Mouse (Mus musculus) hindbrain, embryonic 14.5 days (tissue): Measurements from ENCODE around the gene Nr2c2ap. TPM values are rescaled to one million over a fixed set of nuclear protein-coding genes. Genes with fewer than 3 reads are reported as not detected.
A peak's percentile ranks its signal among the peaks of the same experiment; 100 is the strongest.

Experiments
- ATAC-seq: fragments of 200-750 bp; cut with Nextera tagmentation; 2 replicates; pipeline ENCODE4 v1.8.0; 2017; ENCODE audit warnings: moderate number of reproducible peaks, mild to moderate bottlenecking, moderate TSS enrichment, moderate library complexity; ENCODE audit not compliant: low FRiP score
- DNase-seq: peaks from one replicate; pipeline ENCODE4 v3.0.0-alpha.2; 2015; ENCODE audit warnings: low spot score
- H3K27ac ChIP-seq: fragments of 300-500 bp; sonication (generic); 2 replicates; pipeline ENCODE4 v1.5.1; 2014; ENCODE audit warnings: mild to moderate bottlenecking, moderate library complexity
- H3K27me3 ChIP-seq: fragments of 300-500 bp; sonication (generic); 2 replicates; pipeline ENCODE4 v1.6.1; 2014; ENCODE audit warnings: mild to moderate bottlenecking, low read length, mixed read lengths; ENCODE audit not compliant: control insufficient read depth, insufficient read depth
- H3K36me3 ChIP-seq: fragments of 300-500 bp; sonication (generic); replicated peaks from 2 replicates; pipeline ENCODE4 v1.6.1; 2014; ENCODE audit not compliant: control insufficient read depth, insufficient read depth
- H3K4me1 ChIP-seq: fragments of 300-500 bp; sonication (generic); replicated peaks from 2 replicates; pipeline ENCODE4 v1.6.1; 2014; ENCODE audit warnings: antibody characterized with exemption, low read length, mixed read lengths; ENCODE audit not compliant: control insufficient read depth, insufficient read depth
- H3K4me2 ChIP-seq: fragments of 300-500 bp; sonication (generic); replicated peaks from 2 replicates; pipeline ENCODE4 v1.6.1; 2014; ENCODE audit warnings: mild to moderate bottlenecking, moderate library complexity
- H3K4me3 ChIP-seq: fragments of 300-500 bp; sonication (generic); replicated peaks from 2 replicates; pipeline ENCODE4 v1.5.1; 2014; ENCODE audit warnings: mild to moderate bottlenecking, low read length
- H3K9ac ChIP-seq: fragments of 300-500 bp; sonication (generic); 2 replicates; pipeline ENCODE4 v1.6.1; 2014
- H3K9me3 ChIP-seq: fragments of 300-500 bp; sonication (generic); 2 replicates; pipeline ENCODE4 v1.6.1; 2016; ENCODE audit warnings: low read length; ENCODE audit not compliant: control insufficient read depth
- WGBS: fragments of 180-500 bp; shearing (Covaris S2); extraction: QIAGEN DNeasy Blood & Tissue Kit; methylation state at CpG from one replicate; pipeline ENCODE4 v1.1.7; 2014; 5-methylcytosine and 5-hydroxymethylcytosine counted together
- polyA plus RNA-seq: library from polyadenylated mRNA; unstranded; fragments of >200 nt; fragmentation: Nextera tagmentation; extraction: Ambion mirVana; gene quantifications from 2 replicates; pipeline ENCODE4 v1.2.1, GENCODE M21; 2014

Nr2c2ap gene
- polyA plus RNA-seq, 1 experiment from 2014 or later = 29.5 TPM

DNA sequence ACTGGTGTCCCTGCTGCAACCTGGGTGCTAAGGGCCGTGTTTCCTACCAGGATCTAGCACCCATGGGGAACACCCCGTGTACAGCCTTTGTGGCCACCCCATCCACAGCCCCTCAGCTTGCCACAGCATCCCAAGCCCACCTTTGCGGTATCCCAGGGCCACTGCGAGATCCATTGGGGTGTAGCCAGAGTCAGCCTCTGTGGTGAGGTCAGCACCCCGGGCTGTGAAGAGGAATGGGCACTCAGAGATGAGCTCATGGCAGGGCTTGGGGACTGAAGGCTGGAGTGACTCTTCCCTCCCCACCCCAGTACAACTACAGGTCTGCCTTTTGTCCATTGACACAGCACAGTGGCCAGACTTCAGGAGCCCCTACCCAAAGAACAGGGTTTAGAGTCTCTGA is 3.0 kb downstream of the Nr2c2ap start:
- 93% methylated on average over 5 of the region's 5 CpGs for WGBS
- DNase-seq (no peak), ATAC-seq (no peak)
- H3K27ac ChIP-seq = no peak overlapping the region
- no peak overlapping the region for H3K4me3 ChIP-seq
- no peaks in the 10 kb centered on the region for H3K9me3 ChIP-seq
- H3K9ac ChIP-seq = no peak overlapping the region
- no peaks in the 10 kb centered on the region for H3K27me3 ChIP-seq
- no peak overlapping the region for H3K4me2 ChIP-seq
- peaks cover 22% of the 10 kb centered on the region; the same call in 1 of the 2 replicates for H3K4me1 ChIP-seq
- H3K36me3 ChIP-seq = peaks cover 34% of the 10 kb centered on the region

DNA sequence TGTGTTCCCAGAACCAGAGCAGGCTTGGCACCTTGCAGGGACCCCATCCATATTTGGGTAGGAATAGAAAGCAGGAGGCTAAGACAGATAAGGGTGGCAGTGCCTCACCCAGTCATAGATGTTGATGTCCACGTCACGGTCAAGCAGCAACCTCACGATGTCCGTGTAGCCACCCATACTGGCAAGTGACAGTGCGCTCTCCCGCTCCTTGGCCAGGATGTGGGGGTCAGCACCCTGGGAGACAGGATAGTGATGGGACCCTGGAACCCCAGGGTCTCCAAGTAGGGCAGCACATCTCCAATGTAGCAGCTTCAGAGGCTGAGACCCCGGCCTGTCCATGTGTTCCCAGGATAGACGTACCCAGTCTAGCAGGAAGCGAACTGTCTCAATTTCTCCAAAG is 3.8 kb downstream of the Nr2c2ap start:
- no peak for ATAC-seq
- 95% methylated on average over 9 of the region's 9 CpGs for WGBS

DNA sequence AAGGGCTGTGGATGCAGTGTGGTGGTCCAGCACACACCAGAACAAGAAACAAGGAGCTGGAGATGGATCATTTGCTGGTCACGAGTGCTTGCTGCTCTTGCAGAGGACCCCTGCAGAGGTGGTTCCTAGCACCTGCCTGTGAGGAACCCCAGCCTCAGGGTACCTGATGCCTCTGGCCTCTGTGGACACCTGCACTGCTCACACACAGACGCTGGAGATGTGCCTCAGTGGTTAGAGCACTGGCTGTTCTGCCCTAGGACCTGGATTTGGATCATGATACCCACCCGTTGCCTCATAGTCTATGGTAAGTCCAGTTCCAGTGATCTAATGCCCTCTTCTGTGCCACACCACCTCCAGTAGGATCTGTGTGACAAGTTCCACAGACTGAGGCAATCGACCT is 5.5 kb downstream of the Nr2c2ap start:
- 87% methylated on average over 4 of the region's 4 CpGs for WGBS
- Histone ChIP-seq H3K4me3 (no peak overlapping the region), H3K9me3 (no peaks in the 10 kb centered on the region), H3K27ac (no peak overlapping the region), H3K4me1 (peaks cover 24% of the 10 kb centered on the region), H3K4me2 (no peak overlapping the region), H3K27me3 (no peaks in the 10 kb centered on the region), H3K36me3 (peaks cover 34% of the 10 kb centered on the region), H3K9ac (no peak overlapping the region)
- ATAC-seq (no peak), DNase-seq (no peak)

More for the DNA sequence above, 3.8 kb downstream of the Nr2c2ap start:
- Histone ChIP-seq H3K4me2 (no peak overlapping the region), H3K9ac (no peak overlapping the region), H3K36me3 (peaks cover 34% of the 10 kb centered on the region), H3K4me1 (peaks cover 17% of the 10 kb centered on the region; the same call in 1 of the 2 replicates), H3K4me3 (no peak overlapping the region), H3K27ac (no peak overlapping the region), H3K27me3 (no peaks in the 10 kb centered on the region), H3K9me3 (no peaks in the 10 kb centered on the region)
- DNase-seq = no peak

DNA sequence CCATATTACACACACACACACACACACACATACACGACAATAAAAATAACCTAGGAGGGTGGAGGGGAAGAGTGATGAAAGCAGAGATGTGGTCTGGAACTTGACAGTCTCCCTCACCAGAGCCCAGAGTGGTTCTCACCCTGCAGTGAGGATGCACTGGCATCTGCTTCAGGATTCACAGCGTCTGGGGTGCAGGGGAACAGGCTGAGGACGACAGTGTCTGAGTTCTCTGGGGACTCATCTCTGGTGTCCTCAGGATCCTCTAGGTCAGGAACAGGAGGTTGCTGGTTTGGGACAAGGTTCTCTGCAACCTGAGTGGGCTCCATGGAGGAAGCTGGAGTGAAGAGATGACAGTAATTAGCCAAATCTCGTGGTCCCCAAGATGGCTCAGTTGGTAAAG is 6.8 kb downstream of the Nr2c2ap start:
- no peaks in the 10 kb centered on the region for H3K9me3 ChIP-seq
- H3K4me1 ChIP-seq = peaks cover 21% of the 10 kb centered on the region
- WGBS = 80% methylated on average over 4 of the region's 4 CpGs
- peak overlapping the region; percentile 69 for H3K4me2 ChIP-seq
- H3K27me3 ChIP-seq = no peaks in the 10 kb centered on the region
- H3K4me3 ChIP-seq = peak overlapping the region; percentile 66; the same call in 1 of the 2 replicates
- ATAC-seq (no peak), DNase-seq (no peak)
- no peak overlapping the region; the same call in 1 of the 2 replicates for H3K9ac ChIP-seq
- peaks cover 43% of the 10 kb centered on the region for H3K36me3 ChIP-seq
- H3K27ac ChIP-seq = no peak overlapping the region

DNA sequence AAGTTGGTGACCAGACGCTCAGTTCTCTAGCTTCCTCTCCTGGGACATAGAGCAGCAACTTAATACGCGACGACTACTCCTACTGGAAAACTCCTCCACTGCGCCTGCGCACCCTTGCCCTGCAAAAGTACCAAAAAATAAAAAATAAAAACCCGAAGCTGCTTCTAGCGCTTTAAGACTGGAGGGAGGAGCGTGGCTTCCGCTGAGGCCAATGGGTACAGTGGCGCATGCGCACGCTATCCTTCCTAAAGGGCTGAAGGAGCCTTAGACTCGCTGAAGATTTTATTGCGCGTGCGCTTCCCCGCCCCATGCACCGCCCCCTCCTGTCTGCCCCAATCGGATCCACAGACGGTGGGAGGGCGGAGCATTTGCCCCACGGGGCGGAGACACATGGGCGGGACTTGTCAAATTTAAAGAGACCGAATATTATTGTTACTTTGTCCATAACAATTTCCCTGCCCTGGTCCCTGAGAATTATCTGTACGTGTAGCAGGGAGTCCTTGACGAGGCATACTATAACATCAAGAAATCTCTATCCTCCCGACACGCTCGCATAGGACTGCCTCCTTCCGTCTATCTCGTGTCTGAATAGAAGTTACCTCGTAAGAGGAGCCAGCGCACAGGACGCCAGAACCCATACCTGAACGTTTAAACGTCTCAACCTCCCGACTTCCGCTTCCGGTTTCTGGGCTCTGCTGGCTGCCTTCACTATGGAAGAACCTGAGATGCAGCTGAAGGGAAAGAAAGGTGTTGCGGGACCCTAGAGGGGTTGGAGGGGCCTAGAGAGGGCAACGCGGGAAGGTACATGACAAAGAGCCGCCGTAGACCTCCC is 8.1 kb downstream of the Nr2c2ap start, which contains the start of the genes Rfxank, Borcs8 and Mef2b:
Gene Rfxank (minus strand): TSS at position 129 of the 832 bp plus-strand sequence.
Gene Borcs8 (plus strand): TSS at position 474 of the 832 bp plus-strand sequence.
Gene Mef2b (plus strand): TSS at position 686 of the 832 bp plus-strand sequence.
- DNase-seq (peak; percentile 99), ATAC-seq (peak; percentile 97)
- H3K9me3 ChIP-seq = no peaks in the 10 kb centered on the region
- peak within 1 kb of the TSS; percentile 84 for H3K4me2 ChIP-seq
- H3K9ac ChIP-seq = peak within 1 kb of the TSS; percentile 76
- peak within 1 kb of the TSS; percentile 66 for H3K4me3 ChIP-seq
- peak within 1 kb of the TSS; percentile 69 for H3K27ac ChIP-seq
- peaks cover 45% of the 10 kb centered on the region for H3K36me3 ChIP-seq
- under 1% methylated on average over 46 of the region's 46 CpGs for WGBS
- H3K27me3 ChIP-seq = no peaks in the 10 kb centered on the region
- H3K4me1 ChIP-seq = peaks cover 21% of the 10 kb centered on the region

DNA sequence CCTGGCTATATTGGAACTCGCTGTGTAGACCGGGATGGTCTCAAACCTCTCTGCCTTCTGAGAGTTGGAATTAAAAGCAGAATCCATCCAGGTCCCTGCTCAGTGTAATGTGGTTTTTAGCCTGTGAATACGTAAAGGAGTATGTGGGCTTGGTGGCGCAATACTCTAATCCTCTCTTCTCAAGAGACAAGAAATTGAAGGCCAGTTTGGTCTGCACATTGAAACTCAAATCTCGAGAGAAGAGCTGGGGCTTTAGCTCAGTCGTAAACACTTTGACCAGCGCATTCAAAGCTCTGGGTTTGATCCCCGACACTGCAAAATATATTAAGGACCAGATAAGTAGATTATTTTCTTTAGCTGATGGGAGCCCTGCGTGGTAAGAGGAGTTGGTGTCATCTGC is 8.8 kb downstream of the Nr2c2ap start:
- peak overlapping the region; percentile 69 for H3K27ac ChIP-seq
- peak overlapping the region; percentile 76 for H3K9ac ChIP-seq
- no peaks in the 10 kb centered on the region for H3K9me3 ChIP-seq
- H3K4me1 ChIP-seq = peaks cover 21% of the 10 kb centered on the region
- H3K36me3 ChIP-seq = peaks cover 46% of the 10 kb centered on the region
- H3K4me3 ChIP-seq = peak overlapping the region; percentile 66
- peak overlapping the region; percentile 84 for H3K4me2 ChIP-seq
- no peaks in the 10 kb centered on the region for H3K27me3 ChIP-seq
- no peak; the same call in 1 of the 2 replicates for ATAC-seq
- WGBS = 15% methylated on average over 9 of the region's 9 CpGs
- DNase-seq = no peak

DNA sequence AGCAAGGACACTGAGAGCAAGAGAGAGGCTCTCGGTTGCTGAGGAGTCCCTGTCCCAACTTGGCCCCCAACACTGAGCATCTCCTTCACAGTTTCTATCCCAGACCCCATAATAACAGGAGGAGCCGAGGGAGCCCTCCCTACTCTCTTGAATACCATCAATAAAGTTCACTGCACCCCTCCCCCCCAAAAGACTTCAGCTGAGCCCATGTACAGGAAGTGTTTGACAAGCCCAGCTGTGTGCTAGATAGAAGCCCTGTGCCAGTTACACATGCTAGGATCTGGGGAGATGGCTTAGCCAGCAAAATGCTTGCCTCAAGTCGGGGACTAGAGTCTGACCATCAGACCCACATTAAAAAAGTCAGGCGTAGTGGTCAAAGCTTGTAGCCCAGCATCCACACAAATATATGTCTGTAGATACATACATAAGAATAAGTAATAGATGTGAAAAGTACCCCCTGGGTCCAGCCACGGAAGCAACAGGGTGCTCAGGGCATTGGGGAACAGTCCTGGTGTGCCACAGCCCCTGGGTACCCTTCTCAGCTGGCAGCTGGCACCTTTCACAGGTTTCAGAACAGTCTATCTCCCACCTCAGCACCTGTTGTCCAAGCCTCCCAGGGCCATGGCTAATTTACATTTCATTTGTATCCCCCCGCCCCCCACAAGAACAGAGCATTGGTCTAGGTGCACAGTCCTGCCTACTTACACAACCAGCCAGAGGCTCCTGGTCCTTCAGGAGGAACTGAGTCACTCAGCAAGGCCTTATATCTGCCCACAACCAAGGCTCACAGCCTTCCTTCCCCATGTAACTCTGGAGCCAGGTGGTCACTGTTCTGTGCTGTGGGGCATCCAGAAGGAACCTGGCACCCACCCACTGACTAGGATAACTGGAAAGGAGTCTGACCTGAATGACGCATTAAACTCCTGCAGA is 16.8 kb downstream of the Nr2c2ap start:
- H3K4me2 ChIP-seq = no peak overlapping the region
- peaks cover 48% of the 10 kb centered on the region for H3K36me3 ChIP-seq
- no peak overlapping the region for H3K9ac ChIP-seq
- no peaks in the 10 kb centered on the region for H3K9me3 ChIP-seq
- no peak overlapping the region for H3K4me3 ChIP-seq
- no peak for DNase-seq
- WGBS = 88% methylated on average over 7 of the region's 7 CpGs
- no peak for ATAC-seq
- H3K27ac ChIP-seq = no peak overlapping the region
- no peaks in the 10 kb centered on the region for H3K4me1 ChIP-seq
- H3K27me3 ChIP-seq = no peaks in the 10 kb centered on the region

DNA sequence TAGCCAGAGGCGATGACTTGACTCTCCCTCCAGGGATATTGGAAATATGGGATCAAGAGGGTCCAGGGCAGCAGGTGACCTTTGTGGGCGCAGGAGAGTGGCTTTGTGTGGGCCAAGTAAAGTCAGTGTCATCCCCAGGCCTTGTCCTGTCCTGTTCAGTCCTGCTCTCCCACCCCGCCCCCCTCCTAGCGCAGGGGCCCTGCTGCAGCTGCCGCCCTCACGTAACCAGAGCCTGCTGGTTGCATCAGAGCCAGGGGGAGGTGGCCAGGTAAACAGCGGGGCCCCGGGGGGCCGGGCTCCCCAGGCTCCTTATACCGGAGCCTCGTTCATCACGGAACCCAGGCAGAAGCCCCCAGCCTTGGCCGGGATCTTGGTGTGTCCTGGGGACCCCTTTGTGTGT is 19.0 kb downstream of the Nr2c2ap start:
- Histone ChIP-seq H3K4me3 (no peak overlapping the region), H3K4me2 (no peak overlapping the region), H3K4me1 (no peaks in the 10 kb centered on the region), H3K9ac (no peak overlapping the region), H3K27me3 (no peaks in the 10 kb centered on the region), H3K9me3 (no peaks in the 10 kb centered on the region), H3K36me3 (peaks cover 26% of the 10 kb centered on the region), H3K27ac (no peak overlapping the region)
- DNase-seq = no peak
- no peak for ATAC-seq
- 17% methylated on average over 13 of the region's 13 CpGs for WGBS
